Mouse (Mus musculus) lung, adult 10 weeks (tissue): ENCODE data around the gene Mmp7. TPM values are rescaled to one million over a fixed set of nuclear protein-coding genes. Genes with fewer than 3 reads are reported as not detected.

Experiments used
- polyA plus RNA-seq: library from polyadenylated mRNA; stranded (reverse); fragments of 350-450 nt; fragmentation: Illumina TruSeq; extraction: RNeasy Lipid Tissue Mini Kit (QIAGEN cat#74804); gene quantifications from one replicate; pipeline ENCODE4 v1.2.3, GENCODE M21; 2014; ENCODE audit warnings: low read depth, low replicate concordance; ENCODE audit not compliant: insufficient read depth

Mmp7 gene
- polyA plus RNA-seq = not detected

GRCm38 (mm10) chr9:7691790-7692189 is at the start of gene Mmp7:
Mmp7 (plus strand) TSS chr9:7692090.

Other genes with a start within 250 kb of the Mmp7 start
- 37.3 TPM for gene Mmp3, start 246.3 kb upstream of the Mmp7 start, polyA plus RNA-seq
- gene Mmp10, start 189.7 kb upstream of the Mmp7 start, polyA plus RNA-seq = not detected
- 2.2 TPM for gene Mmp8, start 133.6 kb upstream of the Mmp7 start, polyA plus RNA-seq
- 0.79 TPM for gene Mmp27, start 120.7 kb upstream of the Mmp7 start, polyA plus RNA-seq
- not detected for gene Mmp20, start 63.9 kb upstream of the Mmp7 start, polyA plus RNA-seq
- 79.1 TPM for gene Tmem123, start 72.0 kb downstream of the Mmp7 start, polyA plus RNA-seq
- 23.2 TPM for gene Birc2, start 145.0 kb downstream of the Mmp7 start, polyA plus RNA-seq
- gene Birc3, start 181.1 kb downstream of the Mmp7 start, polyA plus RNA-seq = 20.1 TPM